Mouse (Mus musculus) cerebellum, adult 2 months (tissue): ENCODE measurements around the gene Lrp1.

ENCODE experiments used
- CTCF ChIP-seq: fragments of 200-500 bp; IDR thresholded peaks from 2 replicates; pipeline ENCODE4 v1.5.1; 2011; ENCODE audit warnings: low read depth, mild to moderate bottlenecking, control low read depth, low read length, moderate library complexity, borderline replicate concordance; ENCODE audit not compliant: insufficient read depth
- POLR2A ChIP-seq: fragments of 200-500 bp; IDR thresholded peaks from 2 replicates; pipeline ENCODE4 v1.6.1; 2011; ENCODE audit warnings: low read length, control low read depth, borderline replicate concordance; ENCODE audit not compliant: insufficient read depth

- TF ChIP-seq POLR2A (no peak), CTCF (no peak)
These were observed 37.3 kb downstream of the Lrp1 start for GRCm38 (mm10) chr10:127583649-127584048.
